Mouse (Mus musculus): ENCODE results near the gene Gm3558.
"Not testable (repeated sequence)": the region's sequence is repeated elsewhere in the genome, so short reads cannot be mapped to it uniquely, and the experiment has no call there.

The Gm3558 gene

GRCm38 (mm10) chr14:7568382-7568781, at the start of gene Gm3558:
TSS of gene Gm3558 (minus strand) at chr14:7568566.
- DNase-seq (ENCODE audit: low spot score in 2 of 2) = not testable (repeated sequence)

GRCm38 (mm10) chr14:7595492-7595891, 27.1 kb upstream of the Gm3558 start, which contains the start of gene Gm10338:
TSS of gene Gm10338 (minus strand) at chr14:7595592.
- not testable (repeated sequence) for DNase-seq (ENCODE audit: low spot score in 2 of 2)

GRCm38 (mm10) chr14:7567890-7568289, 476 bp downstream of the Gm3558 start:
- not testable (repeated sequence) for DNase-seq (ENCODE audit: low spot score in 2 of 2)

- not testable (repeated sequence) for DNase-seq (ENCODE audit: low spot score in 2 of 2)
Observed at GRCm38 (mm10) chr14:7567266-7567665, 1.1 kb downstream of the Gm3558 start.
